8 mouse cellular contexts compared by ENCODE assay signal in the genomic region with DNA sequence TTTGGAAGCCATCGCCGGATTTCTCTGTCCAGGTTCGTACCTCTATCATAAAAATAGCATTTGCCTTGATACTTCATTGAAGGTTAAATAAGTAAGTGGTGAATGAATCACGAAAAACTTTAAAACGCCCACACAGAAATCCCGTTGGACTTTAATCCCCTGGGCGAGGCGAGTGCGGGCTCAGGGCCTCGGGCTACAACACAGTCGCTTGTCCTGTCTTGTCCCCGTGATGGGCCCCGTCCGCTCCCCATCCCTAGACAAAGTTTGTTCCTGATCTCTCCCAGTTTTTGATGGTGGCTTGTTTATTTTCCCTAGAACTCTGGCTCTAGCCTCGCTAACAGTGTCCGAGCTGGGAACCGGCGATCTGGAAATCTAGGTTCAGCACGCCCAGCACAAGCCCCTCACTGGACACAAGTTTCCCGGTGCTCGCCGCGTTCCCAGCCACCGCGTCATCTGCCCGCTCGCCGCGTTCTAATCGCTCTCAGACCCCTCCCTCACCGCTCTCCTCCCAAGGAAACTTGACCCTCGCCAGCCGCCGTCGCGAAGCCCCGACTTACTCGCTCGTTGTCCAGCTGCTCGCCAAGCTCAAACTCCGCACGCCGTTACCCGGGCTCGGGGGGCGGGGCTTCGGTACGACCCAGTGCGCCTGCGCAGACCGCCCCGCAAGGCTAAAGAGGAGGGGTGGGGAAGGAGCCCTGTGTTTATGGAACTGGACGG. TPM values are rescaled to one million over a fixed set of nuclear protein-coding genes. Genes with fewer than 3 reads are reported as not detected.
DNase-seq lines count a peak whose midpoint lies in the region; ATAC-seq and TF ChIP-seq lines count a peak whose summit lies in the region.

Gene Gss (minus strand): TSS at position 674 of the 717 bp plus-strand sequence.

- H3K9me3 ChIP-seq in erythroblast, embryonic 14.5 days (ENCODE audit: control insufficient read depth, low read length): no peaks in the 10 kb centered on the region
- no peaks in the 10 kb centered on the region for H3K9me3 ChIP-seq in heart, embryonic 11.5 days (replicated peaks; ENCODE audit: control insufficient read depth, low read length)
- H3K9me3 ChIP-seq in kidney, embryonic 16.5 days (ENCODE audit: low read length): no peaks in the 10 kb centered on the region

- no peak for TF ChIP-seq CTCF in C2C12 (IDR thresholded peaks at IDR 0.05; ENCODE audit: control insufficient read depth, insufficient read depth, insufficient read length)
- TF ChIP-seq CTCF in brain, embryonic 14.5 days (IDR thresholded peaks at IDR 0.05; ENCODE audit: borderline replicate concordance, extremely low read depth, insufficient read depth, insufficient read length): no peak
- no peak for TF ChIP-seq CTCF in liver, adult 2 months (IDR thresholded peaks at IDR 0.05; ENCODE audit: low read depth, low read length)

- peak within 1 kb of the TSS; percentile 84 for H3K27ac ChIP-seq in heart, embryonic 11.5 days (ENCODE audit: low read depth, low read length)
- peak within 1 kb of the TSS; percentile 89 for H3K27ac ChIP-seq in kidney, embryonic 16.5 days (ENCODE audit: low read length)
- peak within 1 kb of the TSS; percentile 94 for H3K27ac ChIP-seq in liver, adult 2 months (replicated peaks; ENCODE audit: insufficient read depth, low read depth, low read length)

- ATAC-seq in heart, embryonic 11.5 days (replicated peaks; ENCODE audit: insufficient number of reproducible peaks, low FRiP score, low TSS enrichment): peak; percentile 87
- ATAC-seq in kidney, embryonic 16.5 days (ENCODE audit: low FRiP score, low TSS enrichment): peak; percentile 94

- peak within 1 kb of the TSS; percentile 63 for H3K4me3 ChIP-seq in C2C12 (ENCODE audit: insufficient read depth, poor library complexity, severe bottlenecking)
- peak within 1 kb of the TSS; percentile 95 for H3K4me3 ChIP-seq in erythroblast, embryonic 14.5 days (replicated peaks)
- peak within 1 kb of the TSS; percentile 63 for H3K4me3 ChIP-seq in heart, embryonic 11.5 days (ENCODE audit: low read depth, low read length)
- H3K4me3 ChIP-seq in kidney, embryonic 16.5 days (ENCODE audit: low read length): peak within 1 kb of the TSS; percentile 67
- peak within 1 kb of the TSS; percentile 86 for H3K4me3 ChIP-seq in liver, adult 2 months (ENCODE audit: insufficient read depth, low read depth, low read length)
- peak within 1 kb of the TSS; percentile 79 for H3K4me3 ChIP-seq in myocyte

- under 1% methylated on average over 53 of the region's 53 CpGs for WGBS in heart, embryonic 11.5 days (ENCODE audit: insufficient replicate concordance)
- under 1% methylated on average over 53 of the region's 53 CpGs for WGBS in kidney, embryonic 16.5 days
- under 1% methylated on average over 53 of the region's 53 CpGs for WGBS in liver, adult 2 months

- peak within 1 kb of the TSS; percentile 79 for H3K9ac ChIP-seq in heart, embryonic 11.5 days (ENCODE audit: low read depth, low read length)
- H3K9ac ChIP-seq in kidney, embryonic 16.5 days (replicated peaks; ENCODE audit: low read length): peak within 1 kb of the TSS; percentile 82
- H3K9ac ChIP-seq in liver, adult 2 months (ENCODE audit: low read depth, low read length): peak within 1 kb of the TSS; percentile 88

- H3K4me2 ChIP-seq in heart, embryonic 11.5 days: peak within 1 kb of the TSS; percentile 71
- H3K4me2 ChIP-seq in kidney, embryonic 16.5 days (replicated peaks; ENCODE audit: low read depth, low read length): peak within 1 kb of the TSS; percentile 81
- H3K4me2 ChIP-seq in myocyte (ENCODE audit: low read depth): peak within 1 kb of the TSS; percentile 87

- H3K79me2 ChIP-seq in C2C12 (ENCODE audit: control insufficient read depth, insufficient read depth) (peaks cover 16% of the 10 kb centered on the region), myocyte (ENCODE audit: control insufficient read depth, insufficient read depth) (no peaks in the 10 kb centered on the region)
- H3K79me2 ChIP-seq in liver, adult 2 months (ENCODE audit: control insufficient read depth, insufficient read depth, low read length): no peaks in the 10 kb centered on the region

- H3K4me1 ChIP-seq in erythroblast, embryonic 14.5 days (ENCODE audit: control insufficient read depth): peaks cover 87% of the 10 kb centered on the region
- H3K4me1 ChIP-seq in heart, embryonic 11.5 days (ENCODE audit: control insufficient read depth, insufficient read depth, low read length): peaks cover 10% of the 10 kb centered on the region
- H3K4me1 ChIP-seq in kidney, embryonic 16.5 days (ENCODE audit: insufficient read depth, low read length): peaks cover 11% of the 10 kb centered on the region
- peaks cover 15% of the 10 kb centered on the region for H3K4me1 ChIP-seq in liver, adult 2 months (ENCODE audit: control insufficient read depth, insufficient read depth, low read length)

- no peaks in the 10 kb centered on the region for H3K79me3 ChIP-seq in C2C12 (ENCODE audit: low read depth)

- no peaks in the 10 kb centered on the region for H3K36me3 ChIP-seq in C2C12 (ENCODE audit: control insufficient read depth, insufficient read depth)
- peaks cover 32% of the 10 kb centered on the region for H3K36me3 ChIP-seq in erythroblast, embryonic 14.5 days (ENCODE audit: control insufficient read depth)
- no peaks in the 10 kb centered on the region for H3K36me3 ChIP-seq in heart, embryonic 11.5 days (ENCODE audit: control insufficient read depth, insufficient read depth, low read length)
- H3K36me3 ChIP-seq in kidney, embryonic 16.5 days (ENCODE audit: insufficient read depth, low read length): no peaks in the 10 kb centered on the region
- H3K36me3 ChIP-seq in liver, adult 2 months (ENCODE audit: control insufficient read depth, insufficient read depth, low read length): peaks cover under 1% of the 10 kb centered on the region; the same call in 1 of the 2 replicates
- H3K36me3 ChIP-seq in myocyte (ENCODE audit: control insufficient read depth, insufficient read depth): no peaks in the 10 kb centered on the region
- H3K36me3 ChIP-seq in splenic B cell, adult 2 months (ENCODE audit: control insufficient read depth, insufficient read depth, low read length, poor library complexity, severe bottlenecking): no peaks in the 10 kb centered on the region

- peak; percentile 99 for DNase-seq in brain, embryonic 14.5 days (ENCODE audit: low read depth)
- DNase-seq in liver, adult 2 months (ENCODE audit: extremely low read depth, low read depth, low spot score): peak; percentile 82
- peak; percentile 93 for DNase-seq in splenic B cell, adult 2 months (ENCODE audit: low read depth, low spot score)

- H3K27me3 ChIP-seq in C2C12 (ENCODE audit: control insufficient read depth, insufficient read depth, insufficient read length) (peaks cover 8% of the 10 kb centered on the region), myocyte (ENCODE audit: control insufficient read depth, insufficient read depth, insufficient read length) (peaks cover 15% of the 10 kb centered on the region)
- H3K27me3 ChIP-seq in erythroblast, embryonic 14.5 days (ENCODE audit: control insufficient read depth): no peaks in the 10 kb centered on the region
- no peaks in the 10 kb centered on the region for H3K27me3 ChIP-seq in heart, embryonic 11.5 days (ENCODE audit: control insufficient read depth, insufficient read depth, low read length)
- no peaks in the 10 kb centered on the region for H3K27me3 ChIP-seq in kidney, embryonic 16.5 days (ENCODE audit: insufficient read depth, low read length)
- H3K27me3 ChIP-seq in liver, adult 2 months (ENCODE audit: control insufficient read depth, insufficient read depth, low read length): no peaks in the 10 kb centered on the region
- no peaks in the 10 kb centered on the region for H3K27me3 ChIP-seq in splenic B cell, adult 2 months (ENCODE audit: control insufficient read depth, insufficient read depth, low read length, poor library complexity, severe bottlenecking)

- TF ChIP-seq POLR2A in brain, embryonic 14.5 days (IDR thresholded peaks at IDR 0.05; ENCODE audit: borderline replicate concordance, extremely low read depth, insufficient read depth, insufficient read length, poor library complexity, severe bottlenecking): peak; percentile 39; the same call in 1 of the 2 replicates
- TF ChIP-seq POLR2A in liver, adult 2 months (IDR thresholded peaks at IDR 0.05; ENCODE audit: extremely low read depth, insufficient read depth, low read length): peak; percentile 48
- TF ChIP-seq POLR2A in myocyte (IDR thresholded peaks at IDR 0.05; ENCODE audit: insufficient read length, low read depth): peak; percentile 75

- H3ac ChIP-seq in C2C12 (ENCODE audit: control insufficient read depth, insufficient read length, low read depth) (peak within 1 kb of the TSS; percentile 68), myocyte (ENCODE audit: control insufficient read depth, insufficient read length) (peak within 1 kb of the TSS; percentile 50)

TF ChIP-seq in C2C12, 6 proteins besides CTCF, POLR2A, EP300 and RAD21:
- peak; percentile 58 for TF ChIP-seq MYOD1 (IDR thresholded peaks at IDR 0.05; ENCODE audit: control insufficient read depth, insufficient read length, low read depth)
- TF ChIP-seq MAX (IDR thresholded peaks at IDR 0.05): no peak
- no peak for TF ChIP-seq USF1 (IDR thresholded peaks at IDR 0.05; ENCODE audit: low read depth)

TF ChIP-seq in myocyte, 11 proteins besides CTCF, POLR2A, EP300 and RAD21:
- TF ChIP-seq MYOD1 (IDR thresholded peaks at IDR 0.05; ENCODE audit: control insufficient read depth in 1 of 3, insufficient read length in 2 of 3, low read depth in 2 of 3) (peak; percentile 14 to 87 (median 84)), POLR2AphosphoS2 (IDR thresholded peaks at IDR 0.05; ENCODE audit: insufficient read length, low read depth) (peak; percentile 68), TCF12 (IDR thresholded peaks at IDR 0.05; ENCODE audit: insufficient read depth, poor library complexity, severe bottlenecking) (no peak), MYOG (IDR thresholded peaks at IDR 0.05; ENCODE audit: control insufficient read depth in 1 of 3, insufficient read depth in 1 of 3, insufficient read length in 2 of 3, low read depth in 2 of 3) (peak in 2 of 3 experiments; percentile 65 to 86)

RNA-seq across cellular contexts. Expression of gene Gss, which starts in this region (rescaled TPM):
- polyA plus RNA-seq in C2C12 (2012; fragmentation: generic; extraction: Trizol) (39.4 TPM), myocyte (2012; fragmentation: generic; extraction: Trizol) (55.3 TPM)
- 10.1 and 11.8 TPM in 2 replicates for polyA plus RNA-seq in brain, embryonic 14.5 days (2012; rRNA removed)
- polyA plus RNA-seq in erythroblast, embryonic 14.5 days (2012): 6.8 and 8.6 TPM in 2 replicates
- polyA plus RNA-seq in heart, embryonic 11.5 days (2014; fragmentation: Nextera tagmentation; extraction: Ambion mirVana): 21.4 and 23.6 TPM in 2 replicates
- 65.2 and 71.3 TPM in 2 replicates for polyA plus RNA-seq in kidney, embryonic 16.5 days (2015; fragmentation: Nextera tagmentation; extraction: Ambion mirVana)
- total RNA-seq in liver, adult 2 months (2014; rRNA removed): 69.4 and 112 TPM in 2 replicates
- 113 and 134 TPM in 2 replicates for polyA plus RNA-seq in liver, adult 2 months (2012; rRNA removed)

Comparison
In these comparisons a context has a peak if more than half of its experiments do, and no peak if none do; other contexts are left out.
1. Peak in every context shown above with its lines: DNase-seq, ATAC-seq, H3K4me3 ChIP-seq and H3K27ac ChIP-seq.